Mouse (Mus musculus): ENCODE measurements at regions not wholly inside any gene's neighbourhood (a gene's known extent, or its start where the extent isn't known, plus 50 kb on each side); places are given as distances from the start of the nearest gene placed in this dataset.
A peak's percentile ranks its signal among the peaks of the same experiment; 100 is the strongest.

- Histone ChIP-seq H3K9me3 (replicated peaks; ENCODE audit: control insufficient read depth, low read length) (no peaks in the 10 kb centered on the region), H3K9ac (ENCODE audit: low read length) (no peak overlapping the region), H3K27ac (ENCODE audit: low read depth, low read length) (no peak overlapping the region), H3K36me3 (ENCODE audit: control insufficient read depth, insufficient read depth, low read length) (no peaks in the 10 kb centered on the region), H3K4me2 (ENCODE audit: low read length) (no peak overlapping the region), H3K4me3 (ENCODE audit: low read depth, low read length) (no peak overlapping the region), H3K27me3 (replicated peaks; ENCODE audit: control insufficient read depth, insufficient read depth, low read length) (no peaks in the 10 kb centered on the region), H3K4me1 (ENCODE audit: control insufficient read depth, insufficient read depth, low read length) (no peaks in the 10 kb centered on the region)
- no peak for DNase-seq (ENCODE audit: low spot score)
- ATAC-seq, result no peak
Measured at GRCm38 (mm10) chr11:110774128-110774527, 193.7 kb upstream of the Kcnj16 start.

GRCm38 (mm10) chr11:110781492-110782276, 186.1 kb upstream of the Kcnj16 start:
- 40% methylated on average over 3 of the region's 3 CpGs for WGBS
- no peak overlapping the region for H3K27ac ChIP-seq (ENCODE audit: low read depth, low read length)
- H3K4me1 ChIP-seq (ENCODE audit: control insufficient read depth, insufficient read depth, low read length), result no peaks in the 10 kb centered on the region
- no peaks in the 10 kb centered on the region for H3K27me3 ChIP-seq (replicated peaks; ENCODE audit: control insufficient read depth, insufficient read depth, low read length)
- ATAC-seq (no peak), DNase-seq (ENCODE audit: low spot score) (peak; percentile 56)
- H3K9me3 ChIP-seq (replicated peaks; ENCODE audit: control insufficient read depth, low read length), result no peaks in the 10 kb centered on the region
- H3K4me2 ChIP-seq (ENCODE audit: low read length), result no peak overlapping the region
- H3K4me3 ChIP-seq (ENCODE audit: low read depth, low read length), result no peak overlapping the region
- no peak overlapping the region for H3K9ac ChIP-seq (ENCODE audit: low read length)
- H3K36me3 ChIP-seq (ENCODE audit: control insufficient read depth, insufficient read depth, low read length), result no peaks in the 10 kb centered on the region

GRCm38 (mm10) chr11:110789537-110789936, 178.3 kb upstream of the Kcnj16 start:
- Histone ChIP-seq H3K4me1 (ENCODE audit: control insufficient read depth, insufficient read depth, low read length) (no peaks in the 10 kb centered on the region), H3K4me3 (ENCODE audit: low read depth, low read length) (no peak overlapping the region), H3K9me3 (replicated peaks; ENCODE audit: control insufficient read depth, low read length) (no peaks in the 10 kb centered on the region), H3K4me2 (ENCODE audit: low read length) (no peak overlapping the region), H3K9ac (ENCODE audit: low read length) (no peak overlapping the region), H3K27ac (ENCODE audit: low read depth, low read length) (no peak overlapping the region), H3K27me3 (replicated peaks; ENCODE audit: control insufficient read depth, insufficient read depth, low read length) (no peaks in the 10 kb centered on the region), H3K36me3 (ENCODE audit: control insufficient read depth, insufficient read depth, low read length) (no peaks in the 10 kb centered on the region)
- 79% methylated on average over 4 of the region's 4 CpGs for WGBS
- ATAC-seq, result no peak
- no peak for DNase-seq (ENCODE audit: low spot score)

GRCm38 (mm10) chr11:110799887-110800578, 167.8 kb upstream of the Kcnj16 start:
- no peaks in the 10 kb centered on the region for H3K27me3 ChIP-seq (replicated peaks; ENCODE audit: control insufficient read depth, insufficient read depth, low read length)
- H3K27ac ChIP-seq (ENCODE audit: low read depth, low read length), result no peak overlapping the region
- no peaks in the 10 kb centered on the region for H3K36me3 ChIP-seq (ENCODE audit: control insufficient read depth, insufficient read depth, low read length)
- DNase-seq (ENCODE audit: low spot score) (peak; percentile 68), ATAC-seq (peak; percentile 79)
- 15% methylated on average over 8 of the region's 8 CpGs for WGBS
- H3K9ac ChIP-seq (ENCODE audit: low read length), result no peak overlapping the region
- H3K4me3 ChIP-seq (ENCODE audit: low read depth, low read length), result no peak overlapping the region
- H3K4me2 ChIP-seq (ENCODE audit: low read length), result no peak overlapping the region
- H3K9me3 ChIP-seq (replicated peaks; ENCODE audit: control insufficient read depth, low read length), result no peaks in the 10 kb centered on the region
- H3K4me1 ChIP-seq (ENCODE audit: control insufficient read depth, insufficient read depth, low read length), result peaks cover 8% of the 10 kb centered on the region; the same call in 1 of the 2 replicates

GRCm38 (mm10) chr11:110802013-110802412, 165.8 kb upstream of the Kcnj16 start:
- no peak for ATAC-seq
- Histone ChIP-seq H3K9me3 (replicated peaks; ENCODE audit: control insufficient read depth, low read length) (no peaks in the 10 kb centered on the region), H3K9ac (ENCODE audit: low read length) (no peak overlapping the region), H3K4me1 (ENCODE audit: control insufficient read depth, insufficient read depth, low read length) (peaks cover 8% of the 10 kb centered on the region; the same call in 1 of the 2 replicates), H3K4me3 (ENCODE audit: low read depth, low read length) (no peak overlapping the region), H3K36me3 (ENCODE audit: control insufficient read depth, insufficient read depth, low read length) (no peaks in the 10 kb centered on the region), H3K27ac (ENCODE audit: low read depth, low read length) (no peak overlapping the region), H3K27me3 (replicated peaks; ENCODE audit: control insufficient read depth, insufficient read depth, low read length) (no peaks in the 10 kb centered on the region), H3K4me2 (ENCODE audit: low read length) (no peak overlapping the region)
- WGBS, result 95% methylated on average over 7 of the region's 7 CpGs
- no peak for DNase-seq (ENCODE audit: low spot score)

- H3K27ac ChIP-seq (ENCODE audit: low read depth, low read length), result no peak overlapping the region
- 87% methylated on average over 1 of the region's 1 CpGs for WGBS
Measured at GRCm38 (mm10) chr11:110804079-110804478, 163.8 kb upstream of the Kcnj16 start.

GRCm38 (mm10) chr11:110813137-110813536, 154.7 kb upstream of the Kcnj16 start:
- Histone ChIP-seq H3K36me3 (ENCODE audit: control insufficient read depth, insufficient read depth, low read length) (no peaks in the 10 kb centered on the region), H3K4me3 (ENCODE audit: low read depth, low read length) (no peak overlapping the region), H3K4me2 (ENCODE audit: low read length) (no peak overlapping the region), H3K9me3 (replicated peaks; ENCODE audit: control insufficient read depth, low read length) (no peaks in the 10 kb centered on the region), H3K9ac (ENCODE audit: low read length) (no peak overlapping the region), H3K4me1 (ENCODE audit: control insufficient read depth, insufficient read depth, low read length) (no peaks in the 10 kb centered on the region), H3K27me3 (replicated peaks; ENCODE audit: control insufficient read depth, insufficient read depth, low read length) (no peaks in the 10 kb centered on the region), H3K27ac (ENCODE audit: low read depth, low read length) (no peak overlapping the region)
- 90% methylated on average over 6 of the region's 6 CpGs for WGBS
- no peak for ATAC-seq
- no peak for DNase-seq (ENCODE audit: low spot score)

More at GRCm38 (mm10) chr11:110804079-110804478, 163.8 kb upstream of the Kcnj16 start:
- Histone ChIP-seq H3K4me1 (ENCODE audit: control insufficient read depth, insufficient read depth, low read length) (peaks cover 8% of the 10 kb centered on the region; the same call in 1 of the 2 replicates), H3K4me2 (ENCODE audit: low read length) (no peak overlapping the region), H3K4me3 (ENCODE audit: low read depth, low read length) (no peak overlapping the region), H3K27me3 (replicated peaks; ENCODE audit: control insufficient read depth, insufficient read depth, low read length) (no peaks in the 10 kb centered on the region), H3K36me3 (ENCODE audit: control insufficient read depth, insufficient read depth, low read length) (no peaks in the 10 kb centered on the region), H3K9ac (ENCODE audit: low read length) (no peak overlapping the region), H3K9me3 (replicated peaks; ENCODE audit: control insufficient read depth, low read length) (no peaks in the 10 kb centered on the region)
- DNase-seq (ENCODE audit: low spot score), result peak; percentile 28
- ATAC-seq, result no peak

GRCm38 (mm10) chr11:110814732-110815131, 153.1 kb upstream of the Kcnj16 start:
- no peak overlapping the region for H3K9ac ChIP-seq (ENCODE audit: low read length)
- no peaks in the 10 kb centered on the region for H3K36me3 ChIP-seq (ENCODE audit: control insufficient read depth, insufficient read depth, low read length)
- no peak overlapping the region for H3K4me2 ChIP-seq (ENCODE audit: low read length)
- H3K27me3 ChIP-seq (replicated peaks; ENCODE audit: control insufficient read depth, insufficient read depth, low read length), result no peaks in the 10 kb centered on the region
- no peaks in the 10 kb centered on the region for H3K4me1 ChIP-seq (ENCODE audit: control insufficient read depth, insufficient read depth, low read length)
- 93% methylated on average over 9 of the region's 9 CpGs for WGBS
- ATAC-seq (no peak), DNase-seq (ENCODE audit: low spot score) (no peak)
- H3K27ac ChIP-seq (ENCODE audit: low read depth, low read length), result no peak overlapping the region
- H3K4me3 ChIP-seq (ENCODE audit: low read depth, low read length), result no peak overlapping the region
- H3K9me3 ChIP-seq (replicated peaks; ENCODE audit: control insufficient read depth, low read length), result no peaks in the 10 kb centered on the region

- Histone ChIP-seq H3K4me1 (ENCODE audit: control insufficient read depth, insufficient read depth, low read length) (no peaks in the 10 kb centered on the region), H3K4me3 (ENCODE audit: low read depth, low read length) (no peak overlapping the region), H3K9ac (ENCODE audit: low read length) (no peak overlapping the region), H3K9me3 (replicated peaks; ENCODE audit: control insufficient read depth, low read length) (no peaks in the 10 kb centered on the region), H3K4me2 (ENCODE audit: low read length) (no peak overlapping the region), H3K27ac (ENCODE audit: low read depth, low read length) (no peak overlapping the region), H3K27me3 (replicated peaks; ENCODE audit: control insufficient read depth, insufficient read depth, low read length) (no peaks in the 10 kb centered on the region), H3K36me3 (ENCODE audit: control insufficient read depth, insufficient read depth, low read length) (no peaks in the 10 kb centered on the region)
- ATAC-seq (no peak), DNase-seq (ENCODE audit: low spot score) (no peak)
- 87% methylated on average over 7 of the region's 7 CpGs for WGBS
Measured at GRCm38 (mm10) chr11:110815206-110815605, 152.6 kb upstream of the Kcnj16 start.

All from forebrain, embryonic 14.5 days (tissue).